Mouse (Mus musculus) urinary bladder, adult 18-20 months (tissue): ENCODE measurements around the gene Nop2.
"Not testable (repeated sequence)": the region's sequence is repeated elsewhere in the genome, so short reads cannot be mapped to it uniquely, and the experiment has no call there.

Experiments used
- DNase-seq, 2 experiments: peaks; one replicate each; pipeline ENCODE4 v3.0.0; 2022; ENCODE audit warnings: low spot score in 2 of 2, mixed read lengths in 2 of 2

Gene Nop2

DNA sequence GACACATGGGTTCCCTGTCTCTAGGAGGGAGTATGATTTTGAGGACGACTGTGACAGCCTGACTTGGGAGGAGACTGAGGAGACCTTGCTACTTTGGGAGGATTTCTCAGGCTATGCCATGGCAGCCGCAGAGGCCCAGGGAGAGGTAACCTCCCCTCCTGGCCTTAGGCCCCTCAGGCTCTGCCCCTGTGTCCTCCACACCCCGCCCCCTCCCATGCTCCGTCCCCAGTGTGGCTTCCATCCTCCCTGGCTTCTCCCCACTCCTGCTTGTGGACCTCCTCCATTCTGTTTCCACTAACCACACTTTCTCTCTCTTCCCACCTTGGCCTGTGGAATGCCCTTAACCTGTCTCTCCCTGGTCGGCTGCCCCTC is 21.3 kb downstream of the Nop2 start:
- no peak for DNase-seq

DNA sequence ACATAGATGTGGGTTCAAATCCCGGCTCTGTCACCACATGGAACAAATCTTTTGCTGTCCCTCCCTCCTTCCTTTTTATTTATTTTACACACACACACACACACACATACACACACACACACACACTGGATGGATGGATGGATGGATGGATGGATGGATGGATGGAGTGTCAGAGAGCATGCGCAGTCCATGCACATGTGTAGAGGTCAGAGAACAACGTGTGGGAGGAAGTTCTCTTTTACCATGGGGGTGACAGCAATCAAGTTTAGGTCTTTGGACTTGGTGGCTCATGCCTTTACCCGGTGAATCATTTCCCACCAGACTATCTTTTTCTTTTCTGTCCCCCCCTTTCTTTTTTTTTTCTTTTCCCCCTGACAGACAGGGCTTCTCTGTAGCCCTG is 22.0 kb downstream of the Nop2 start:
- DNase-seq: no peak

DNA sequence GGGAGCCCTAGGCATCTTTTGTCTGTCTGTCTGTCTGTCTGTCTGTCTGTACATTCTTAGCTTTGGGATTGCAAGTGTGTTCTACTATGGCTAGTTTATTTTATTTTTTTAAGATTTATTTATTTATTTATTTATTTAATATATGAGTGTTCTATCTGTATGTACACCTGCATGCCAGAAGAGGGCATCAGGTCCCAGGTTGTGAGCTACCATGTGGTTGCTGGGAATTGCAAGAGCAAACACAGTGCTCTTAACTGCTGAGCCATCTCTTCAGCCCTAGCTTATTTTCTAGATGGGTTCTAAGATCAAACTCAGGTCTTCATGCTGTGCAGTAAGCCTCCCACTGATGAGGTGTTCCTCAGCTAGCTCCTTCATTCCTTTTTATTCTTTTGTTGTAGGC is 22.8 kb downstream of the Nop2 start:
- DNase-seq: no peak

DNA sequence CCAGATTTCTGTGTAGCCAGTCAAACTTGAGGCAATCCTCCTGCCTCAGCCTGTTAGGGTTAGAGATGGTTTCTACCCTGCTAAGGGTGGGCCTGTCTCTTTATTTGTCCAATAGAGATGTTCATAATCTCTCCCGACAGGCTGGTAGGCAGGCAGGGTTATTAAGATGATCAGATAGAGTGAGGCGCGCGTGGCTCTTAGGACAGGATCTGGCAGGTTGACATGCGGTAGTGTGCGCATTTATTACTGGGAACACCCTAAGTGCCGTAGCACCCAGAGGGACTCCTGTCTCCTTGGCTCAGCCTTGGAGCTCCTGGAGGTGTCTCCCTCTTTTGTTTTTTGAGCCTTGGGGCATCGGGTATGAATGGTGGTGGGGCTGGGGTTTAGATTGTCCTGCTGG is 23.6 kb downstream of the Nop2 start:
- no peak for DNase-seq

DNA sequence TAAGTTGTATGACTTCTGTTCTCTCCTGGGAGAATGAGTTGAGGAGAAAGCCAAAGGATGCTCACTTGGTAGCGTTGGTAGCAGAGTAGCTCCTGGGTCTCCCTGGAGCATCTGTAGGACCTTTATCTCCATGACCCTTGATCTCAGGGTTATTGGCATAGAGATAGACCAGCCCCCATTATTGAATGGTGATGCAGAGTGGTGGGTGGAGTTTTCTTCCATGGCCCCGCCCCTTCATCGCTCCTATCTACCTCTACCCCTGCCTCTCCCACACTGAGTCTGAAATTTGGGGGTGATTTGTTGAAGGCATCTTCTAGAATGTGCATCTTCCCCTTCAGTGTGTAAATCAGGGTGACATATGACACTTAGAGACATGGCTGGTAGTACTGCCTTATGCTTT is 24.8 kb downstream of the Nop2 start:
- DNase-seq: no peak

DNA sequence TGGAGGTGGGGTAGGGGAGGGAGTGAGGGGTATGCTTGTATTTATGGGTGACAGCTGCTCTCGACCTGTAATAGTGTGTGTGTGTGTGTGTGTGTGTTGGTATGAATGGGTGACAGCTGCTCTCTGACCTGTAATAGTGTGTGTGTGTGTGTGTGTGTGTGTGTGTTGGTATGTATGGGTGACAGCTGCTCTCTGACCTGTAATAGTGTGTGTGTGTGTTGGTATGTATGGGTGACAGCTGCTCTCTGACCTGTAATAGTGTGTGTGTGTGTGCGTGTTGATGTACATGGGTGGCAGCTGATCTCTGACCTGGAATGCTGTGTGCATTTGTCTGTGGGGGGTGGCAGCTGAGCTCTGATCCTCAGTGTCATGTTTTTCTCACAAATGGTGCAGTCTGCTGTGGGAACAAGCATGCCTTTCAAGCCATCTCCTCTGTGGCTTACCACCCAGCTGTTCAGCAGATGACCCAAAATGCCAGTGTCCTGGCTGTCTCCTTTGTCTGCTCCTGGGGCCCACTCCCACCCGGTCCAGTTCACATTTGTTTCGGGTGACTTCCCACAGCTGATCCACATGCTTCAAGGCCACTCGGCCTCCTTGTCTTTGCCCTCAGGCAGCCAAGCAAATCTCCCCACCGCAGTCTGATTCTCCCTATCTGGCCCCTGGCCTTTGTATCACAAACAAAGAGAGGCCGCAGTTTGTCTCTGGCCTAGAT is 25.4 kb downstream of the Nop2 start:
- no peak for DNase-seq

DNA sequence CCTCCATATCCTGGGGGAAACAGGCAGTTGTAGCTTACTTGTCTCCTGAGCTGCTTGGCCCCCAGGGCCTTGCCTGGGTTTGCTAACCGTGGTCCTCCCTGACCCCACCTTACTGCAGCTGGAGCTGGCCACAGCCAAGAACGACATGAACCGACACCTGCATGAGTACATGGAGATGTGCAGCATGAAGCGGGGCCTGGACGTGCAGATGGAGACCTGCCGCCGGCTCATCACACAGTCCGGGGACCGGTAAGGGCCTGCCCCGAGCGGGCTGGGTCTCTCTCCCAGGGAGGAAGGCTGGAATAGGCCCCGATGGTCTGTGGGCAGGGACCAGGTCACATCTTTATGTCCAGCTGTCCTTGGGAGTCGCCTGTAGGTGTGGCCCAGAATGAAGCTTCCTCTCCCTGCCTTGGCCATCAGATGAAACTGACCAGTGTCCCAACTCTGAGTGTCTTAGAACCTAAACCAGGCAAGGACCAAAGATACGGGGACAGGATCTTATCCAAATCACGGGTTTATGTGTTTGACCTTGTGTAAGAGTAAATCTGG is 27.3 kb downstream of the Nop2 start:
- no peak for DNase-seq

DNA sequence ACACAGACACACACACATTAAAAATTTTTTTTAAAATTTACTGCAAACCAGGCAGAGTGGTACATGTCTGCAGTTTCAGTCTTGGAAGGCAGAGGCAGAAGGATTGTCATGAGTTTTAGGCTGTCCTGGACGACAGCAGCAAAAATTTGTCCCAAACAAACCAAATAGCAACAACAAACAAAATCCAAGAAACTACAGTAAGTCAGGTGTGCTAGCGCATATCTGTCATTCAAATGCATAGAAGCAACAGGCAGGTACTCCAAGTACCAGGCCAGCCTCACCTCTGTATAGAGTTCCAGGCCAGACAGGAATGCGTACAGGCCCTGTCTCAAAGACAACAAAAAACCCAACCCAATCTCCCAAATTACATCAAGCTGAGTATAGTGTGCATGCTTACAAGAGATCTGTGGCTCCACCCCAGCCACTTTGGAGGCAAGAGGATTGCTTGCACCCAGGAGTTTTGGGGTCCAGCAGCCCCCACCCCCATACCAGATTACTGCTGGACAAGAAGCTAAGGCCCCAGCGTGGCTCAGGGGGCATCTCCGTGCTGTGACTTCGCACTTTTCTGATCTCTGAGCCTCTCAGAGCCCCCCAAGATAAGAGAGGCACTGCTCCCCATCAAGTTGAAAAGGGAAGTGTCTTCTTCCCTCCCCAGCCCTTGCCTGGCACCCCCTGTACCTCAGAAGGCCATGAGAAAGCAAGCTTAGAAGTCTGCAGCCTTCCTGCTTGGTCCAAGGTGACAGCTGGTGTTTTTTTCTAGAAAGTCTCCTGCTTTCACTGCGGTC is 28.3 kb downstream of the Nop2 start:
- DNase-seq: no peak

DNA sequence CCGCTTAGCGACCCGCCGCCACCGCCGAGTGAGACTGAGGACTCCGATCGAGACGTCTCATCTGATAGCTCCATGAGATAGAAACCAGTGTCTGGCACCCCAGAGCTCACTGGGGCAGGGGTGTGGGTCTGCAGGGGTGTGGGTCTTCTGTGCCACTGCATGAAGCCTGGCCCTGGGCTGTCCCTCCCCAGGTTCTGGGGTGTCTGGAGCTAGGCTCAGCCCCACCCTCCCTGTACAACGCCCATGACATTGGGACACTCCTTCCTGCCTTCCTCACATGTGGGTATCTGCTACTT is 28.8 kb downstream of the Nop2 start:
- no peak for DNase-seq

DNA sequence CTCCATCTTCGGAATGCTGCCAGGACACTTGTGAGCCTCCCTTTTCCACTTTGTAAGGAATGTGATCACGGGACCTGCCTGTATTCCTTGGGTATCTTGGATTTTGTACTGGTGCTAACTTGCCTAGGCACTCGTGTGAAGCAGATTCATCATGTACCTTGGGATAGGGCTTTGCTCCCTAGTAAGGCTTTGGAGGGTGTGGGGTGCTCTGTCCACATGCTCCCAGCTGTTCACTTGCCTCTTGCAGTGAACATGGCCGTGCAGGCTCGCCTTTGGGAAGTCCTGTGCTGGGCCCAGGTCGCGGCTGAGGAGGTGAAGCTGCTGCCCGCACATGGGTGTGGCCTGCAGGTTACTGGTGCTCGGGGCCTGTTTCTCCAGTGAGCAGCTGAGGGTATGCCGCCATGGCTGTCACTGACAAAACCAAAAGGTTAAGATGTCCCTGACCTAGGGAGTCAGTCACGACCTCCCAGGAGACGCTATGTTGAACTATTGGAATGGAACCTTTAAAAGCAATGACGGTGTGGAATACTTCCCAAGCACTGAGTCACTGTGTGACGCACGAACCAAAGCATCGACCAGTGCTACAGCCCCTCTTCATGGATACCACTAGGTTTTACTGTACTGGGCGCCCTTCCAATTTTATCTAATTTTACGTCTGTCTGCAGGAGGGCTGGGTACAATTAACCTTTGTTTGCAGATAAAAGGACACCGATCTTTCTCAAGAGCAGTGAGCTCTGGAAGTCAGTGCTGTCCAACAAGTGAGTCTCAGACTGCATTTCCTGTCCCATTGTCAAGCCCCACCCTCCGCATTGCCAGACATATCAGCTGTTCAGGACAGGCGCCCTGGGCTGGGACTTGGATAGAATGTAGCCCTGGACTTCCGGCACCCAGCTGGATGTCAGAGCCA is 29.4 kb downstream of the Nop2 start:
- DNase-seq: peak in 1 of 2 experiments; percentile 36

DNA sequence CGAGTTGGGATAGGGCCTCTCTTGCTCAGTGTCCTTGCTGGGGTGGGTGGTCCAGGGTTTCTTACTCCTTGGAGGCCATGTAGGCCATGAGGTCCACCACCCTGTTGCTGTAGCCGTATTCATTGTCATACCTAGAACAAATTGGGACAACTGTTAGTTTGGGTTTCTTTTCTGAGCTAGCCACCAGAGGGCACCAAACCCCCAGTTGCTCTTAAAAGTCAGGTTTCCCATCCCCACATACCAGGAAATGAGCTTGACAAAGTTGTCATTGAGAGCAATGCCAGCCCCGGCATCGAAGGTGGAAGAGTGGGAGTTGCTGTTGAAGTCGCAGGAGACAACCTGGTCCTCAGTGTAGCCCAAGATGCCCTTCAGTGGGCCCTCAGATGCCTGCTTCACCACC is 30.3 kb downstream of the Nop2 start:
- DNase-seq: not testable (repeated sequence)

DNA sequence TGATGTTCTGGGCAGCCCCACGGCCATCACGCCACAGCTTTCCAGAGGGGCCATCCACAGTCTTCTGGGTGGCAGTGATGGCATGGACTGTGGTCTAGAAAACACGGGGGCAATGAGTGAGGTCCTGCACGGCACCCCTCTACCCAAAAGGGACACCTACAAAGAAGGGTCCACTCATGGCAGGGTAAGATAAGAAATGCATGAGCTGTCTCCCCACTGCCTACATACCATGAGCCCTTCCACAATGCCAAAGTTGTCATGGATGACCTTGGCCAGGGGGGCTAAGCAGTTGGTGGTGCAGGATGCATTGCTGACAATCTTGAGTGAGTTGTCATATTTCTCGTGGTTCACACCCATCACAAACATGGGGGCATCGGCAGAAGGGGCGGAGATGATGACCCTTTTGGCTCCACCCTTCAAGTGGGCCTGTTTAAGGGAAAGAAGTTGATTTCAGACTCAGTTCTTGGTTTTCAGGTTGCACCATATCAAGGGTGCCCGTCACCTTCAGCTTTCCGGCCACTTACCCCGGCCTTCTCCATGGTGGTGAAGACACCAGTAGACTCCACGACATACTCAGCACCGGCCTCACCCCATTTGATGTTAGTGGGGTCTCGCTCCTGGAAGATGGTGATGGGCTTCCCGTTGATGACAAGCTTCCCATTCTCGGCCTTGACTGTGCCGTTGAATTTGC is 31.1 kb downstream of the Nop2 start:
- not testable (repeated sequence) for DNase-seq

DNA sequence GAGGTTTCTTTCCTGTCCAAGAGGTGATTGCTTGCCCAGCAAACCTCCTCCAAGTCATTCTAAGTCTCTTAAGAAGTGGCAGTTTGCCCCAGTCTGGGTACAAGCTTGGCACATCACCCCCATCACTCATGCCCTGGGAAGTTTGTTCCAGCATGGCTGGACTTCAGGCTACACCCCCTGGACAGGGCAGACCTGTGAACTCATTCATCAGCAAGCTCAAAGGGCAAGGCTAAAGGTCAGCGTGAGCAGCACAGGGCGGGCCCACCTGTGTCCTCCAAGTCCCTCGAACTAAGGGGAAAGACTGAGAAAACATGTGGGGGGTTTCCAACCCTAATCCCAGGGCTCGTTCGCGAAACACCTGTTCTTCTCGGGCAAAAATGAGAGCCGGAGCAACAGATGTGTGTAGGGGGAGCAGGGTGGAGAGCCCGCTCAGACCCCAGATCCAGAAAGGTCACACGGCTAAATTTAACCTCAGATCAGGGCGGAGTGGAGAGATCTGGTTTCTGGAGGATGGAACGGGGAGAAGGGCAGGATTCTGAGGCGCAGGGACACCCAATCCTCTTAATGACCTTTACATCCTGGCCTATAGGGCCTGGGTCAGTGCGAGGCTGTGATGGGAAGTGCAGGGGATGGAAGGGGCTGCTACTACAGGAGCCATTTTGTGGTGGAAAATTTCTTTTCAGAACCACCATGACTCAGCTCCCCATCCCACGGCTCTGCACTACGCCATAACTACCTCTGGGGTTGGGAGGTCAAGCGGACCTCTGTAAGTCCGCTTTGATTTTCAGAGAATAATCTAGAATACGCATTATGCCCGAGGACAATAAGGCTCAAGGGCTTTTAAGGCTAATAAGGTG is 32.3 kb downstream of the Nop2 start:
- DNase-seq: no peak

DNA sequence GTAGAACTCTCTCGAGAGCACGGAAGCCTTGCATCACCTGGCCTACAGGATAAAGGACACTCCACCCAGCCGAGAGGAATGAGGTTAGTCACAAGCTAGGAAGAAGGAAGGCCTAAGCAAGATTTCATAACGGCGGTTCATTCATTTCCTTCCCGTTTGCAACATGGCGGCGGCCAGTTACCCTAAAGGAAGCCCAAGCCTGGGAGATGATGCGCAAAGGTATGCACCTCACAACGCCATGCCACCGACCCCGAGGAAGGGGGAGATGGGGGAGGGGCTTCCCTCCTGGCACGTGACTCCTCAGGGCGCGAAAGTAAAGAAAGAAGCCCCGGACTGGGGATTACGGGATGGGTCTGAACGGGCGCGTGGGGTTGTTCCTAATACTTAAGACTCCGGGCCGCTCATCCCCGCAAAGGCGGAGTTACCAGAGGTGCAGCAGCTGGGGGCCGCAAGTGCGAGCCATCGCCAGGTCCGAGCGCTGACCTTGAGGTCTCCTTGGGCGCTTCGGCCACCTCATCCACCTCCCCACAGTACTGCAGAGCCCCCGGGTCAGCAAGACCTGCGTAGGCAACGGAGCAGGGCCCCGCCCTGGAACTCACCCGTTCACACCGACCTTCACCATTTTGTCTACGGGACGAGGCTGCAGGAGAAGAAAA is 33.1 kb downstream of the Nop2 start:
- peak; percentile 43 to 61 for DNase-seq

DNA sequence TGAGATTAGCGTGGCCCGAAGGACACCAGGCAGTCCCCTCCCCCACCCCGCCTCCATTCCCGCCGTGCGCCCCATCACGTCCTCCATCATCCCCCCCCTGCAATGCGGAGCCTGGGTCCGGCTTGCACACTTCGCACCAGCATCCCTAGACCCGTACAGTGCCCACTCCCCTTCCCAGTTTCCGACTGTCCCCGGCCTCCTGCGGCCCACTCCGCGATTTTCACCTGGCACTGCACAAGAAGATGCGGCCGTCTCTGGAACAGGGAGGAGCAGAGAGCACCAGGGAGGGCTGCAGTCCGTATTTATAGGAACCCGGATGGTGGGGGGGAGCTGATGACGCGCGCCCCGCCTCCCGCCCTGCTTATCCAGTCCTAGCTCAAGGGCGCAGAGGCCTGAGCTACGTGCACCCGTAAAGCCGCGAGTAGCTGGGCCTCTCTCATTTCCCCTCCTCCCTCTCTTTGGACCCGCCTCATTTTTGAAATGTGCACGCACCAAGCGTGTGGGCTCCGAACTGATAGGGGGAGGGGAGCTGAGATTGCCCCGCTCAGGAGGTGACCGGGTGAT is 33.7 kb downstream of the Nop2 start:
- peak; percentile 93 to 96 for DNase-seq

DNA sequence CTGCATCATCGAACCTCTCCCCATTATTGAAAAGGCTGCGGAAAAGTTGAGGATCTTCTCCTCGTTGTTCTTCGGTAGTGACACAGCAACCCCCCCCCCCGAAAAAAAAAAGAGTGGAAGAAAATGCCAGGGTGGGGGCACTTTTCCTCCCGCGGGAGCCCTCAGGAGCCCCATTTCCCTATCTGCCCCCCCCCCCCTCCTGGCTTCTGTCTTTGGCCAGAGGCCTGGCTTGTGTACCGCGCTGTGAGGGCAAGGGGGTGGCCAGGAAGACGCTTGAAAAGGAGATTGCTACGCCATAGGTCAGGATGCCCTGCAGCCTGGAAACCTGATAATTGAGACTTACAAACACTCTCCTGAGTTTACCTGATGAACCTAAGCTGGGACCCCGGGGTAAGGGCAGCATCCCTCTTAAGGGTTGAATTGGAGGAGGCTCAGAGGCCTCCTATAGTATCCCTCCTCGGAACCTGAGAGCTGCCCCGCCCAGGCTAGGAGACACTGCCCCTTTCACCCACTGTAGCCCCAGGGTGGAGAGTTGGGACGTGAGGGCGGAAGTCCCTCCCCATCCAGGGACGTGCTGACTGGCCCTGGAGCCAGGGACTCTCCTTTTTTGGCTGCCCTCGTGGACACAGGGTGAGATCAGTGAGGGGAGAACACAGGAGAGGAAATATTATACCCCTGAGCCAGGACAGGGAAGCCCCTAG is 34.5 kb downstream of the Nop2 start, which contains the start of gene Gapdh:
Gene Gapdh, minus strand, starts transcription at position 417 of the 701 bp plus-strand sequence.
- peak; percentile 72 to 88 for DNase-seq

DNA sequence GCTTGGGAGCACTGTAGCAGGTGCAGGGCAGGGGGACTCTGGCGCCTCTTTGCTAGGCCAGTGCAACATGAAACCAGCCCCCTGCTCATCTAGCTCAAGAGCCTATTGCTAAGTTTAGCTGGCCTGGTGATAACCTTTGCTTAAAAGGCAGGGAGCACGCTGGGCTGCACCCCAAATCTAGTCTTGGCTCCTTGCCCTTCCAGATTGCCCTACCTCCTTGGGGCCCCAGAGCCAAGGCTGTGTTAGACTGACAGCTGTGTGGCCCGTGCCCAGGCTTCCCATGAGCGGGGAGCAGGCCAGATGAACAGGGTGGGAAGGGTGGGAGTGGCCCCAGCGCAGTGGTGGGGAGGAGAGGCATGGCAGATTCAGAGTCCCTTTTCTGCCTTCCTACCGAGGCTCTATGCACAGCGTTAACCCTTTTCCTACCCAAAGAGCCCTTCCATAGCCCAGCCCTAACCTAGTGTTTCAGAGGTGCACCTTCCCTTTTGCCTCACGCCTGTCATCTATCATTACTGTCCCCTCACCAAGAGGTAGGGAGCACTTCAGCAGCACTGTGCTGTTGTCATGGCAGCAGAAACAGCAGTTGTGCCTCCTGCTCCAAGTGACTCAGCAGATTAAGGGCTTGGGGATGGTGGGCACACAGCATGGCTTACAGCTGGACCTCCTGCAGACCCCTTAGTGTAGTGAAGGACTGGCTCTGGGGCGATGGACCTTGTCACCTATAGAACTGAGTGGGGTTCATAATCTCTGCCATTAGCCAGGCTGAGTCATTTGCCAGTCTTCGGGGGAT is 35.3 kb downstream of the Nop2 start:
- no peak for DNase-seq

DNA sequence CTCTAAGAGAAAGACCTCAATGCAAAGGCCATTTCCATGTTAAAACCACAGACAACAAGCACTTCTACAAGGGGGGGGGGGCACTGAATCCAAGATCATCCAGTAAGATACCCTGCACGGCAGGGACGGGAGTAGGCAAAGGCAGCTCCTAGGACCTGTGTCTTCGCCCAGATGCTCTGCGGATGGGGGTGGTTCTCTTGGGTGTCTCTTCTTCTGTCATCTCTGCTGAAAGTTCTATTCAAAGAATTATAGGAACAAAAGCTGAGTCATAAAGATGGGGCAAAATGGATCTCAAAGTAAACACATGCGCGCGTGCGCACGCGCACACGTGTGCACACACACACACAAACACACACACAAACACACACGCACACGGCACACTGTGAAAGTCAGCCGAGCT is 36.4 kb downstream of the Nop2 start:
- DNase-seq: no peak
